Mouse (Mus musculus) layer of hippocampus, adult 9-11 months (tissue): ENCODE measurements at regions not wholly inside any gene's neighbourhood (a gene's known extent, or its start where the extent isn't known, plus 50 kb on each side); places are given as distances from the start of the nearest gene placed in this dataset.

Experiments
- DNase-seq: peaks from one replicate; pipeline ENCODE4 v3.0.0; 2022

- DNase-seq = peak; percentile 12
These were observed 196.4 kb upstream of the Dcn start for GRCm38 (mm10) chr10:97282841-97283496.

GRCm38 (mm10) chr10:97304791-97305355 is 174.5 kb upstream of the Dcn start:
- no peak for DNase-seq

- no peak for DNase-seq
These were observed 169.8 kb upstream of the Dcn start for GRCm38 (mm10) chr10:97309580-97309979.

GRCm38 (mm10) chr10:97312509-97312908 is 166.9 kb upstream of the Dcn start:
- no peak for DNase-seq

GRCm38 (mm10) chr10:97312978-97313377 is 166.4 kb upstream of the Dcn start:
- DNase-seq = peak; percentile 91

- peak; percentile 95 for DNase-seq
These were observed 166.0 kb upstream of the Dcn start for GRCm38 (mm10) chr10:97313407-97313901.

GRCm38 (mm10) chr10:97332639-97333038 is 146.8 kb upstream of the Dcn start:
- DNase-seq = no peak

- DNase-seq = no peak
These were observed 145.4 kb upstream of the Dcn start for GRCm38 (mm10) chr10:97334044-97334443.

GRCm38 (mm10) chr10:97334606-97335150 is 144.7 kb upstream of the Dcn start:
- no peak for DNase-seq

- no peak for DNase-seq
These were observed 141.2 kb upstream of the Dcn start for GRCm38 (mm10) chr10:97338033-97338692.

- DNase-seq = no peak
These were observed 139.3 kb upstream of the Dcn start for GRCm38 (mm10) chr10:97339866-97340706.

- DNase-seq = peak; percentile 53
These were observed 134.1 kb upstream of the Dcn start for GRCm38 (mm10) chr10:97345347-97345746.

GRCm38 (mm10) chr10:97346949-97347348 is 132.5 kb upstream of the Dcn start:
- DNase-seq = no peak

GRCm38 (mm10) chr10:97368625-97369024 is 110.8 kb upstream of the Dcn start:
- DNase-seq = no peak

- peak; percentile 45 for DNase-seq
These were observed 103.6 kb upstream of the Dcn start for GRCm38 (mm10) chr10:97375824-97376223.

- DNase-seq = no peak
These were observed 103.0 kb upstream of the Dcn start for GRCm38 (mm10) chr10:97376376-97376775.

- no peak for DNase-seq
These were observed 97.8 kb upstream of the Dcn start for GRCm38 (mm10) chr10:97381586-97381985.

- DNase-seq = no peak
These were observed 95.5 kb upstream of the Dcn start for GRCm38 (mm10) chr10:97383881-97384280.

- DNase-seq = no peak
These were observed 92.1 kb upstream of the Dcn start for GRCm38 (mm10) chr10:97387196-97387876.

- DNase-seq = no peak
These were observed 89.5 kb upstream of the Dcn start for GRCm38 (mm10) chr10:97389647-97390590.
